Mouse (Mus musculus) liver, adult 2 months (tissue): ENCODE measurements at regions not wholly inside any gene's neighbourhood (a gene's known extent, or its start where the extent isn't known, plus 50 kb on each side); places are given as distances from the start of the nearest gene placed in this dataset.

Experiments
- CTCF ChIP-seq: fragments of 200-500 bp; IDR thresholded peaks from 2 replicates; pipeline ENCODE4 v1.5.1; 2011; ENCODE audit warnings: low read depth, low read length, control low read depth
- POLR2A ChIP-seq: fragments of 200-500 bp; IDR thresholded peaks from 2 replicates; pipeline ENCODE4 v1.6.1; 2011; ENCODE audit warnings: low read length, control low read depth; ENCODE audit not compliant: insufficient read depth; ENCODE audit errors: extremely low read depth

GRCm38 (mm10) chr8:12451857-12452256 lies 56.8 kb downstream of the Sox1 start:
- TF ChIP-seq CTCF (no peak), POLR2A (no peak)
